Mouse (Mus musculus) testis, postnatal 10 days (tissue): ENCODE measurements around the gene Etv4.

Experiments
- DNase-seq: peaks from one replicate; pipeline ENCODE4 v3.0.0; 2021; ENCODE audit warnings: low spot score

Etv4 gene

GRCm38 (mm10) chr11:101785143-101785851 lies at the start of gene Etv4:
TSS of gene Etv4 (minus strand) at chr11:101785371.
- DNase-seq = peak; percentile 89

- no peak for DNase-seq
These were observed 46.8 kb upstream of the Etv4 start for GRCm38 (mm10) chr11:101832001-101832400.

- no peak for DNase-seq
These were observed 45.4 kb upstream of the Etv4 start for GRCm38 (mm10) chr11:101830616-101831015.

GRCm38 (mm10) chr11:101830112-101830511 lies 44.9 kb upstream of the Etv4 start:
- no peak for DNase-seq

GRCm38 (mm10) chr11:101828718-101829117 lies 43.5 kb upstream of the Etv4 start:
- no peak for DNase-seq

GRCm38 (mm10) chr11:101823210-101823609 lies 38.0 kb upstream of the Etv4 start:
- DNase-seq = no peak

- DNase-seq = no peak
These were observed 35.7 kb upstream of the Etv4 start for GRCm38 (mm10) chr11:101820899-101821298.

- DNase-seq = no peak
These were observed 34.7 kb upstream of the Etv4 start for GRCm38 (mm10) chr11:101819853-101820252.

- DNase-seq = no peak
These were observed 30.2 kb upstream of the Etv4 start for GRCm38 (mm10) chr11:101815103-101816085.

GRCm38 (mm10) chr11:101814375-101815102 lies 29.4 kb upstream of the Etv4 start:
- DNase-seq = peak; percentile 96

GRCm38 (mm10) chr11:101813259-101813658 lies 28.1 kb upstream of the Etv4 start:
- DNase-seq = peak; percentile 91

GRCm38 (mm10) chr11:101809060-101809828 lies 24.1 kb upstream of the Etv4 start:
- DNase-seq = no peak

- DNase-seq = no peak
These were observed 22.1 kb upstream of the Etv4 start for GRCm38 (mm10) chr11:101807266-101807665.

GRCm38 (mm10) chr11:101806741-101807140 lies 21.6 kb upstream of the Etv4 start:
- DNase-seq = no peak

GRCm38 (mm10) chr11:101805113-101805704 lies 20.0 kb upstream of the Etv4 start:
- no peak for DNase-seq

GRCm38 (mm10) chr11:101801386-101801785 lies 16.2 kb upstream of the Etv4 start:
- DNase-seq = no peak

- no peak for DNase-seq
These were observed 12.9 kb upstream of the Etv4 start for GRCm38 (mm10) chr11:101798083-101798482.

- no peak for DNase-seq
These were observed 12.2 kb upstream of the Etv4 start for GRCm38 (mm10) chr11:101797355-101797754.

GRCm38 (mm10) chr11:101790811-101791526 lies 5.8 kb upstream of the Etv4 start:
- no peak for DNase-seq

GRCm38 (mm10) chr11:101787432-101787831 lies 2.3 kb upstream of the Etv4 start:
- no peak for DNase-seq
